8 mouse cellular contexts compared by ENCODE assay signal in genomic region chr9:18292443-18292922, GRCm38 (mm10). TPM values are rescaled to one million over a fixed set of nuclear protein-coding genes. Genes with fewer than 3 reads are reported as not detected.
DNase-seq lines count a peak whose midpoint lies in the region; ATAC-seq and TF ChIP-seq lines count a peak whose summit lies in the region.

No protein-coding gene starts in this region.

- no peaks in the 10 kb centered on the region for H3K9me3 ChIP-seq in heart, embryonic 10.5 days
- H3K9me3 ChIP-seq in ES-E14 (ENCODE audit: control insufficient read depth, insufficient read depth, low read depth, low read length), result no peaks in the 10 kb centered on the region
- H3K9me3 ChIP-seq in forebrain, embryonic 16.5 days (ENCODE audit: control insufficient read depth, low read length), result no peaks in the 10 kb centered on the region
- H3K9me3 ChIP-seq in liver, embryonic 16.5 days (replicated peaks; ENCODE audit: control insufficient read depth, low read length), result no peaks in the 10 kb centered on the region

- ATAC-seq in forebrain, embryonic 16.5 days, result peak; percentile 51
- peak; percentile 35 for ATAC-seq in liver, embryonic 16.5 days (ENCODE audit: low read depth)

- H3K36me3 ChIP-seq in heart, embryonic 10.5 days, result peaks cover 5% of the 10 kb centered on the region; the same call in 1 of the 2 replicates
- no peaks in the 10 kb centered on the region; the same call in 1 of the 2 replicates for H3K36me3 ChIP-seq in ES-E14 (ENCODE audit: control insufficient read depth, insufficient read depth, low read length, poor library complexity, severe bottlenecking)
- 0 out of 2 replicates have a peak, but pooled peaks cover 2% of the 10 kb centered on the region for H3K36me3 ChIP-seq in forebrain, embryonic 16.5 days (ENCODE audit: control insufficient read depth, insufficient read depth)
- H3K36me3 ChIP-seq in liver, embryonic 16.5 days (ENCODE audit: control insufficient read depth, insufficient read depth), result no peaks in the 10 kb centered on the region

- peaks cover 9% of the 10 kb centered on the region for H3K4me1 ChIP-seq in heart, embryonic 10.5 days
- H3K4me1 ChIP-seq in ES-E14 (ENCODE audit: control insufficient read depth in 2 of 2, insufficient read depth in 2 of 2, low read length in 2 of 2, poor library complexity in 1 of 2), result peaks cover 2% of the 10 kb centered on the region in 2 experiments; a peak in 2 of 4 replicates
- H3K4me1 ChIP-seq in forebrain, embryonic 16.5 days (replicated peaks; ENCODE audit: control insufficient read depth, insufficient read depth, low read length), result peaks cover 9% of the 10 kb centered on the region
- H3K4me1 ChIP-seq in liver, embryonic 16.5 days (ENCODE audit: control insufficient read depth, low read depth, low read length), result peaks cover 6% of the 10 kb centered on the region

- H3K27me3 ChIP-seq in heart, embryonic 10.5 days (ENCODE audit: insufficient read depth, poor library complexity, severe bottlenecking), result no peaks in the 10 kb centered on the region
- no peaks in the 10 kb centered on the region for H3K27me3 ChIP-seq in forebrain, embryonic 16.5 days (replicated peaks; ENCODE audit: control insufficient read depth, insufficient read depth, low read length)
- H3K27me3 ChIP-seq in liver, embryonic 16.5 days (ENCODE audit: control insufficient read depth, insufficient read depth, low read depth, low read length), result no peaks in the 10 kb centered on the region

- H3K4me3 ChIP-seq in heart, embryonic 10.5 days, result peak overlapping the region; percentile 95
- H3K4me3 ChIP-seq in ES-E14 (ENCODE audit: insufficient read depth in 1 of 2, low read depth in 1 of 2, low read length in 2 of 2, poor library complexity in 1 of 2, severe bottlenecking in 1 of 2), result peak overlapping the region; percentile 80 to 91
- H3K4me3 ChIP-seq in forebrain, embryonic 16.5 days (replicated peaks; ENCODE audit: low read length), result peak overlapping the region; percentile 75
- peak overlapping the region; percentile 92 for H3K4me3 ChIP-seq in liver, embryonic 16.5 days (ENCODE audit: low read depth, low read length)

- under 1% methylated on average over 24 of the region's 24 CpGs for WGBS in heart, embryonic 10.5 days
- WGBS in forebrain, embryonic 16.5 days, result 1% methylated on average over 24 of the region's 24 CpGs
- WGBS in liver, embryonic 16.5 days (ENCODE audit: insufficient replicate concordance), result under 1% methylated on average over 24 of the region's 24 CpGs

- H3K27ac ChIP-seq in heart, embryonic 10.5 days, result peak overlapping the region; percentile 96
- peak overlapping the region; percentile 34 for H3K27ac ChIP-seq in ES-E14 (ENCODE audit: insufficient read depth, low read depth, low read length, poor library complexity, severe bottlenecking)
- peak overlapping the region; percentile 84 for H3K27ac ChIP-seq in forebrain, embryonic 16.5 days (ENCODE audit: low read length)
- H3K27ac ChIP-seq in liver, embryonic 16.5 days (ENCODE audit: low read length), result peak overlapping the region; percentile 86

- in situ Hi-C loops in ES-E14 (cut with MboI; ENCODE audit: low sequenced_read_pairs in 2 of 2, unreplicated experiment in 2 of 2), result no loop called here

- peak overlapping the region; percentile 99 for H3K4me2 ChIP-seq in forebrain, embryonic 16.5 days (ENCODE audit: low read length)
- peak overlapping the region; percentile 67 for H3K4me2 ChIP-seq in liver, embryonic 16.5 days (ENCODE audit: low read depth, low read length)

- intact Hi-C loops in gastrocnemius, postnatal 36 days (cut with DNase I), result no loop called here

- H3K9ac ChIP-seq in ES-E14 (ENCODE audit: insufficient read depth, low read depth, low read length, poor library complexity, severe bottlenecking), result peak overlapping the region; percentile 92
- peak overlapping the region; percentile 85 for H3K9ac ChIP-seq in forebrain, embryonic 16.5 days (replicated peaks; ENCODE audit: low read depth, low read length)
- H3K9ac ChIP-seq in liver, embryonic 16.5 days (ENCODE audit: low read depth, low read length), result peak overlapping the region; percentile 91

- no peak for DNase-seq in heart, embryonic 10.5 days (ENCODE audit: low spot score)
- no peak for DNase-seq in heart, adult 11 months
- DNase-seq in ES-E14 (ENCODE audit: low read depth, low spot score), result no peak
- no peak for DNase-seq in frontal cortex, postnatal 25 days (ENCODE audit: low spot score in 2 of 2)
- DNase-seq in gastrocnemius, postnatal 36 days, result no peak
- no peak for DNase-seq in right cerebral cortex, postnatal 25 days

TF ChIP-seq in ES-E14, 5 proteins besides CTCF, POLR2A, EP300 and RAD21:
- no peak for TF ChIP-seq CHD2 (IDR thresholded peaks at IDR 0.05; ENCODE audit: low read depth, low read length)
- TF ChIP-seq MAFK (IDR thresholded peaks at IDR 0.05; ENCODE audit: insufficient read depth, low read depth, low read length), result no peak
- no peak for TF ChIP-seq HCFC1 (IDR thresholded peaks at IDR 0.05; ENCODE audit: borderline replicate concordance, insufficient read depth, low read length)
- no peak for TF ChIP-seq ZNF384 (IDR thresholded peaks at IDR 0.05; ENCODE audit: low read depth, low read length)
- TF ChIP-seq ZC3H11A (IDR thresholded peaks at IDR 0.05; ENCODE audit: borderline replicate concordance, low read depth, low read length), result no peak
TF ChIP-seq in ES-E14: peak in this region for 0.

RNA-seq across cellular contexts. Expression of gene Chordc1, which starts 0.6 kb away (rescaled TPM):
- polyA plus RNA-seq in heart, embryonic 10.5 days (2016; fragmentation: Nextera tagmentation; extraction: Ambion mirVana), result 90.3 and 126 TPM in 2 replicates
- total RNA-seq in ES-E14 (2012; rRNA removed), result 70.6 and 81.3 TPM in 2 replicates
- polyA plus RNA-seq in forebrain, embryonic 16.5 days (2015; fragmentation: Nextera tagmentation; extraction: Ambion mirVana), result 120 and 129 TPM in 2 replicates
- polyA plus RNA-seq in liver, embryonic 16.5 days (2015; fragmentation: Nextera tagmentation; extraction: Ambion mirVana), result 36.3 and 41.3 TPM in 2 replicates
- 10 to 100 TPM; 46.6 to 50.5 TPM for total RNA-seq in gastrocnemius, postnatal 36 days (2021)

Comparison
In these comparisons a context has a peak if more than half of its experiments do, and no peak if none do; other contexts are left out.
1. H3K27ac ChIP-seq: peak in every context shown above with its lines; median percentile 96 in heart, embryonic 10.5 days; 86 in liver, embryonic 16.5 days; 84 in forebrain, embryonic 16.5 days; 34 in ES-E14.